Mouse (Mus musculus) lung, embryonic 16.5 days (tissue): ENCODE results near the gene Spata31. TPM values are rescaled to one million over a fixed set of nuclear protein-coding genes. Genes with fewer than 3 reads are reported as not detected.

Experiments
- ATAC-seq: fragments of 200-750 bp; cut with Nextera tagmentation; 2 replicates; pipeline ENCODE4 v1.8.0; 2017; ENCODE audit warnings: low read depth, mild to moderate bottlenecking, moderate library complexity
- H3K27ac ChIP-seq: fragments of 300-500 bp; sonication (generic); 2 replicates; pipeline ENCODE4 v1.5.1; 2014; ENCODE audit warnings: mild to moderate bottlenecking, control low read depth, low read length
- H3K27me3 ChIP-seq: fragments of 300-500 bp; sonication (generic); 2 replicates; pipeline ENCODE4 v1.6.1; 2014; ENCODE audit warnings: low read depth, low read length, mixed read lengths; ENCODE audit not compliant: control insufficient read depth, insufficient read depth
- H3K36me3 ChIP-seq: fragments of 300-500 bp; sonication (generic); 2 replicates; pipeline ENCODE4 v1.6.1; 2014; ENCODE audit warnings: low read length; ENCODE audit not compliant: control insufficient read depth, insufficient read depth
- H3K4me1 ChIP-seq: fragments of 300-500 bp; sonication (generic); replicated peaks from 2 replicates; pipeline ENCODE4 v1.6.1; 2014; ENCODE audit warnings: low read length, mixed read lengths; ENCODE audit not compliant: control insufficient read depth, insufficient read depth
- H3K4me2 ChIP-seq: fragments of 300-500 bp; sonication (generic); 2 replicates; pipeline ENCODE4 v1.6.1; 2014; ENCODE audit warnings: low read depth, low read length, control low read depth
- H3K4me3 ChIP-seq: fragments of 300-500 bp; sonication (generic); 2 replicates; pipeline ENCODE4 v1.5.1; 2014; ENCODE audit warnings: mild to moderate bottlenecking, low read length, control low read depth
- H3K9ac ChIP-seq: fragments of 300-500 bp; sonication (generic); 2 replicates; pipeline ENCODE4 v1.6.1; 2014; ENCODE audit warnings: low read length, control low read depth
- H3K9me3 ChIP-seq: fragments of 300-500 bp; sonication (generic); 2 replicates; pipeline ENCODE4 v1.6.1; 2016; ENCODE audit warnings: low read length; ENCODE audit not compliant: control insufficient read depth
- WGBS: fragments of 180-500 bp; shearing (Covaris S2); extraction: QIAGEN DNeasy Blood & Tissue Kit; methylation state at CpG from one replicate; pipeline ENCODE4 v1.1.7; 2014; 5-methylcytosine and 5-hydroxymethylcytosine counted together
- polyA plus RNA-seq: library from polyadenylated mRNA; unstranded; fragments of >200 nt; fragmentation: Nextera tagmentation; extraction: Ambion mirVana; gene quantifications from 2 replicates; pipeline ENCODE4 v1.2.1, GENCODE M21; 2015

The Spata31 gene
- not detected in 2 replicates for polyA plus RNA-seq

- H3K36me3 ChIP-seq: no peaks in the 10 kb centered on the region
- H3K9me3 ChIP-seq: no peaks in the 10 kb centered on the region
- H3K4me3 ChIP-seq: no peak within 1 kb of the TSS
Observed at GRCm38 (mm10) chr13:64917191-64917590, at the start of gene Spata31. Gene Spata31, plus strand, starts transcription at chr13:64917406.

GRCm38 (mm10) chr13:64903132-64903531, 14.1 kb upstream of the Spata31 start:
- WGBS: 47% methylated on average over 1 of the region's 1 CpGs
- H3K27me3 ChIP-seq: no peaks in the 10 kb centered on the region
- ATAC-seq: no peak

More at GRCm38 (mm10) chr13:64917191-64917590, at the start of gene Spata31:
- H3K9ac ChIP-seq: no peak within 1 kb of the TSS
- ATAC-seq: no peak
- H3K4me1 ChIP-seq: no peaks in the 10 kb centered on the region
- WGBS: 65% methylated on average over 1 of the region's 1 CpGs
- H3K4me2 ChIP-seq: no peak within 1 kb of the TSS
- H3K27me3 ChIP-seq: no peaks in the 10 kb centered on the region
- H3K27ac ChIP-seq: no peak within 1 kb of the TSS

GRCm38 (mm10) chr13:64903585-64904208, 13.5 kb upstream of the Spata31 start, which contains the start of gene Cntnap3:
Gene Cntnap3, minus strand, starts transcription at chr13:64903955.
- no peak within 1 kb of the TSS for H3K27ac ChIP-seq
- H3K4me2 ChIP-seq: no peak within 1 kb of the TSS
- no peaks in the 10 kb centered on the region for H3K4me1 ChIP-seq
- no peak; the same call in 1 of the 2 replicates for ATAC-seq
- no peaks in the 10 kb centered on the region for H3K27me3 ChIP-seq
- no peak within 1 kb of the TSS for H3K9ac ChIP-seq
- H3K36me3 ChIP-seq: no peaks in the 10 kb centered on the region
- no peaks in the 10 kb centered on the region; the same call in 1 of the 2 replicates for H3K9me3 ChIP-seq
- no peak within 1 kb of the TSS for H3K4me3 ChIP-seq
- WGBS: 11% methylated on average over 16 of the region's 16 CpGs

More at GRCm38 (mm10) chr13:64903132-64903531, 14.1 kb upstream of the Spata31 start:
- no peaks in the 10 kb centered on the region for H3K36me3 ChIP-seq
- H3K27ac ChIP-seq: no peak overlapping the region
- no peaks in the 10 kb centered on the region for H3K4me1 ChIP-seq
- H3K4me2 ChIP-seq: no peak overlapping the region
- no peak overlapping the region for H3K9ac ChIP-seq
- H3K4me3 ChIP-seq: no peak overlapping the region
- no peaks in the 10 kb centered on the region; the same call in 1 of the 2 replicates for H3K9me3 ChIP-seq

Other genes starting within 250 kb of the Spata31 start
- gene Cntnap3, start 13.5 kb upstream of the Spata31 start, polyA plus RNA-seq: 0.03 and 0.04 TPM in 2 replicates
- not detected in 2 replicates for gene Spata31d1c, start 115.7 kb downstream of the Spata31 start, polyA plus RNA-seq
- not detected in 2 replicates for gene Prss47, start 135.4 kb downstream of the Spata31 start, polyA plus RNA-seq
- 53.8 and 56.0 TPM in 2 replicates for gene Mfsd14b, start 195.6 kb downstream of the Spata31 start, polyA plus RNA-seq
- not detected in 2 replicates for gene Olfr465-ps1, start 220.7 kb downstream of the Spata31 start, polyA plus RNA-seq
- gene Olfr466, start 232.8 kb downstream of the Spata31 start, polyA plus RNA-seq: not detected in 2 replicates